Mouse (Mus musculus) monocyte, adult 5-6 weeks (primary cell): ENCODE results near the gene Smtnl2. TPM values are rescaled to one million over a fixed set of nuclear protein-coding genes. Genes with fewer than 3 reads are reported as not detected.

Experiments used
- ATAC-seq: fragments of 153-309, 156-312 bp; replicated peaks from 2 replicates; pipeline ENCODE4 v1.8.0; 2017; ENCODE audit warnings: mild to moderate bottlenecking; ENCODE audit not compliant: low TSS enrichment, insufficient number of reproducible peaks, severe bottlenecking, poor library complexity, low FRiP score
- total RNA-seq: library from RNA; stranded (forward); fragments of 200-1000, 200-491, 200-594 nt; gene quantifications from 3 replicates; pipeline ENCODE4 v1.2.3, GENCODE M21; 2017

Gene Smtnl2
- total RNA-seq, 1 experiment from 2014 or later: not detected

DNA sequence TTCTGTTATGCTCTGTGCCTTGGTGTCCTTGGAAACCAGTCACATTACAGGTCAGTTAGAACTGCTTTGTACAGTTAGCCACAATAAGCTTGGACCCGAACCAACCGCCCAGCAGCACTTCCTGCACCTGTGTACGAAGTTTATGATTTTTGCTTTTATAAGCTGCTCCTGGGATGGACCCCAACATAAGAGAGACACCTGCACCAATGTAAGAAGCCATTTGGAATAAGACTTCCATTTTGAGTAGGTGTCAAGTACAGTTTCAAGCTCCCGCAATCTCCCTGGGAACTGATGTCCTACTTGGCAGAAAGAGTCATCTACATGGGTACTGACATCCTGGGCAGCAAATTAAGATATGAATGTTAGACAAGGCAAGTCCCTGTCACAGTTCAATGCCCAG, 71.8 kb downstream of the Smtnl2 start:
- ATAC-seq: no peak

Other genes with a start within 250 kb of the Smtnl2 start
- gene Gm43951, start 204.9 kb downstream of the Smtnl2 start, total RNA-seq: 1.2 TPM in 1 of 3 replicates, not detected in the others
- 4.9 to 25.7 TPM (median 23.6 TPM) in 3 replicates for gene 4933427D14Rik, start 204.3 kb downstream of the Smtnl2 start, total RNA-seq
- 31.1 to 49.7 TPM (median 37.8 TPM) in 3 replicates for gene Txndc17, start 204.2 kb downstream of the Smtnl2 start, total RNA-seq
- 7.4 to 14.0 TPM (median 12.1 TPM) in 3 replicates for gene Med31, start 196.1 kb downstream of the Smtnl2 start, total RNA-seq
- not detected in 3 replicates for gene Slc13a5, start 144.5 kb downstream of the Smtnl2 start, total RNA-seq
- gene Xaf1, start 110.1 kb downstream of the Smtnl2 start, total RNA-seq: 21.7 to 46.0 TPM (median 28.6 TPM) in 3 replicates
- gene Fbxo39, start 97.3 kb downstream of the Smtnl2 start, total RNA-seq: 0.29 to 0.57 TPM in 2 of 3 replicates, not detected in the other
- not detected in 3 replicates for gene Tekt1, start 49.3 kb downstream of the Smtnl2 start, total RNA-seq
- gene Ggt6, start 23.8 kb upstream of the Smtnl2 start, total RNA-seq: not detected in 3 replicates
- 37.5 to 39.9 TPM (median 37.7 TPM) in 3 replicates for gene Mybbp1a, start 29.6 kb upstream of the Smtnl2 start, total RNA-seq
- gene Spns2, start 78.2 kb upstream of the Smtnl2 start, total RNA-seq: 1.4 to 3.2 TPM (median 1.4 TPM) in 3 replicates
- gene Spns3, start 138.8 kb upstream of the Smtnl2 start, total RNA-seq: 0.75 to 3.8 TPM (median 1.3 TPM) in 3 replicates
- gene Ube2g1, start 195.6 kb upstream of the Smtnl2 start, total RNA-seq: 34.8 to 48.5 TPM (median 44.5 TPM) in 3 replicates